Mouse (Mus musculus) thymus, adult 18-20 months (tissue): Measurements from ENCODE around the gene Slc16a6.
A peak's percentile ranks its signal among the peaks of the same experiment; 100 is the strongest.

Source experiments
- DNase-seq, 2 experiments: peaks; one replicate each; pipeline ENCODE4 v3.0.0; 2022; ENCODE audit warnings: mixed read lengths in 2 of 2

Gene Slc16a6

DNA sequence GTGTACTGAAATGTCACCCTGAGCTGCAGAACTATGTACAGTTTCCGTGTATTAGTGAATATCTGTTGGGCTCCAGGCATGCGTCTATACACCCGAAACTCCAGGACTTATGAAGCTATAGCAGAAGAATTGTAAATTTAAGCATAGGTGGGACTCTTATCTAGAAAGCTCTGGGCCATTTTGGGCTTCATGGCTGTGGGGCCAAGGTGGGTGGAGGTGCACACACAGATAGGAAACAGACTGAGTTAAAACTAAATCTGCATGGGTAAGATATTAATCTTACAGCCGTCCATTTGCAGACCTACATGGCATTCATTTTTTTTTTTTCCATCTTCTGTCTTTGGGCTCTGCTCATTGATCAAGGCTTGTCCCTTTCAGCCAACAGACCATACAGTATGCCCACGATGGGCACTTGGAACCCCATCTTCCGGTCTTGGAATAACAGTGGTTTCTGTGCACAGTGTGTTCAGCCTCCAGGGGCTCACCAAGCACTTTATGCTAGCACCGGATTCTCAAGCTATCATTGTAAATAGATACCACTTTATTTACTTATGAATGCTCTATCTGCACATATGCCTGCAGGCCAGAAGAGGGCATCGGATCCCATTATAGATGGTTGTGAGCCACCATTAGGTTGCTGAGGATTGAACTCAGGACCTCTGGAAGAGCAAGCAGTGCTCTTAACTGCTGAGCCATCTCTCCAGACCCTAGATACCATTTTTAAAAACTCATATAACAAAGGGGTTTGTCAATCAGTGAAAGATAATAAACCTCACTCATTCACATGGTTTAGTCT is 29.7 kb downstream of the Slc16a6 start:
- no peak for DNase-seq

DNA sequence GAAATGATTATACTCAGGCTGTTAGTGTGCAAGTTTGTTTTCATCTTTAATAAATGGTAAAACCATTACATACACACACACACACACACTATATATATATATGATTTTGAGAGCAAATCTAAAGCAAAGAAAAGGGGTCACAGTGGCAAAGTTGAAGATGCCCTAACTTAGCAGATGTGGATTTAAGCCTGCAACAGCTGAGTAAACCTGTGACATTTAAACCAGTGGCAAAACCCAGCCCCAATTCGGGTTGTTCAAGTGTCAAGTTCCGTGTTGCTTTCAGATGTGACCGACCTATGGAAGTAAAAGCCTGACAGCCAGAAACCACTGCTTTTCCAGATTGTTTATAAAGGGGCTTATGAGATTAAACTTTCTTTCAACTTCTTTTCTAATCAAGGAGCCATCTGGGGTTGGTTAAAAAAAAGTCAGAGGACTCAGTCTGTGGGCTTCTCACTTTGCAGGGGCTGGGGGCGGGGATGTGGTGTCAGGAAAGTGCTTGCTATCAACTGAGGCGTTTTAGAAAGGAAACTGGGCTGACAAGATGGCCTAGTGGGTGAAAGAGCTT is 31.1 kb downstream of the Slc16a6 start:
- no peak for DNase-seq

DNA sequence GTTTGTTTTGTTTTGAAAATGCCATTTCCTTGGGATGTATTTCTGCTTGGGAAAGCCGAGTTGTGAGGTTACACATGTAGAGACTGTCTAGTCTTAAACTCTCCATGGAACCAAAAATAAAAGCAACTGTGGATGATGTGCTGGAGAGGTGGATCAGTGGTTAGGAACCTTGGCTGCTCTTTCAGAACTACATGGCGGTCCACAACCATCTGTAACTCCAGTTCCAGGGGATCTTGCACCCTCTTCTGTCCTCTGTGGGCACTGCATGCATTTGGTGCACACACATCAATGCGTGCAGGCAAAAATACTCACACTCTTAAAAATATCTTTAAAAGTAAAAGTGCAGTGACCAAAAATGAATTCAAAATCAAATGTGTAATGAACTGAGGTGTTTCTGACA is 32.3 kb downstream of the Slc16a6 start:
- DNase-seq = no peak

DNA sequence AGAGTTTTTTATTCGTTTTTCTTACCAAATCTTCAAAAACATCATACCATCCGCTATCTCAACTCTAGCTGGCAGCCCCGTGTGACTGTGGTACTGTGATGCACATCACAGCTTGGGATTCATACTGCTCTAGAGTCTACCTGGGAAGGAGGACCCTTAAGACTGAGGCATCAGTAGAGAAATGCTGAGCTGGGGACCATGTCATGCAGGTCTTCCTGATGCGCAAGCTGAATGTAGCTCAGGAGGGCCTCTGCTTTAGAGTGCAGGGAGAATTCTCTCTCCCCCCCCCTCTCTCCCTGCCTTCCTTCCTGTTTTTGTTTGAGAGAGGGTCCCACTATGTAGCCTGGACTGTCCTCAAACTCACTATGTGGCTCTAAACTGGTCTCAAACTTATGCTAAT is 32.8 kb downstream of the Slc16a6 start:
- DNase-seq = no peak

DNA sequence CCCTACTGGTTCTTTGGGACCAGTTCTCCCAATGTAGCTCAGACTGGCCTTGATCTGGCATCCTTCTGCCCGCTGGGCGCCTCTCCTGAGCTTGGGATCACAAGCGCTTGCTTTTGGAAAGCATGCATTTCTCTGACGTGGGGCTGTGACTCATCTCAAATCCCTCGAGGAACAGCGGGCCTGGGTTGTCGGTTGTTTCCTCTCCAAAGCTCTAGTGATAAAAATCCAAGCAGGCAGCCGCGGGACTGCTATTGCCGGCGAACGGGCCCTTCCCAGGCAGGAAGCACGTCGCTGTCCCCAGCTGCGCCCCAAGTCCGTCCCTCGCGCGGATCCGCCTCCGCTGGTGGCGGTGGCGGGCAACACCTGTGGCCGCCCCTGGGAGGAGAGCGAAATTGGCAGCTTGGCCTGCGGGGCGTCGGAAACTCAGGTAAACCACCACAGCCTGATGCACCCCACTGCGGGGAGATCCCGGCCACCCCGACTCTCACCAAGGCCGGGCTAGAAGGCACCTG is 33.5 kb downstream of the Slc16a6 start:
- peak; percentile 72 to 79 for DNase-seq

DNA sequence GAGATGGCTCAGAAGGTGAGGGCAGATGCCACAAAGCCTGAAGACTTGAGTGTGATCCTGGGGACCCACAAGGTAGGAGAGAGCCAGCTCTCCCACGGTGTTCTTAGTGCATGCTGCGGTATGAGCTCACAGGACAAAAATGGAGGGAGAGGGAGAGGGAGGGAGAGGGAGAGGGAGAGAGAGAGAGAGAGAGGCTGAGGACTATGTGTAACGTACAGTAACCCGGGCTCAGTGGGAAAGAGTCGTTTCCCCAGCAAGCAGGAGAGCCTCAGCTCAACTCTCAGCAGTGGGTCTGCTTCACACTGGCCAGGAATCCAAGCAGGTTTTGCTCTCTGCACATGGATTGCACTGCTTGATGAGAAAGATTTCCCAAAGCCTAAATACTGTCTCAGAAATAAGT is 34.2 kb downstream of the Slc16a6 start:
- DNase-seq = no peak

DNA sequence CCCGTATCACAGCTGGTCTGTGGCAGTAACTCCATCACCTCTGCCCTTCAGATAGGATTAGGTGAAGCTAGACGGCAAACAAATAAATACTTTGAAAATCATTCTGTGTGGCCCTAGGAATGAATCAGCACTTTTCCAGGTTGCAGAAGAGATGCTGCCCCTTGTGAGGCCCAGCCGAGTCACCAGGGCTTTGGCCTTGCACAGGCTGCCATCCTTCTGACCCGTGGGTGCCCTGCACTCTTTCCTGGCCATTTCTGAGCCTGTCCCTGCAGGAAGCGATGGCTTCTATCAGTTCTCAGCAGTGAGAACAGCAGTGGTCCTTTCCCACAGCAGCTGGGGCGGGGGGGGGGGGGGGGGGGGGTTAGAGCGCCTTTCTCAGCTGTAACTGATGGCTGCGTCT is 36.5 kb downstream of the Slc16a6 start:
- DNase-seq = no peak

DNA sequence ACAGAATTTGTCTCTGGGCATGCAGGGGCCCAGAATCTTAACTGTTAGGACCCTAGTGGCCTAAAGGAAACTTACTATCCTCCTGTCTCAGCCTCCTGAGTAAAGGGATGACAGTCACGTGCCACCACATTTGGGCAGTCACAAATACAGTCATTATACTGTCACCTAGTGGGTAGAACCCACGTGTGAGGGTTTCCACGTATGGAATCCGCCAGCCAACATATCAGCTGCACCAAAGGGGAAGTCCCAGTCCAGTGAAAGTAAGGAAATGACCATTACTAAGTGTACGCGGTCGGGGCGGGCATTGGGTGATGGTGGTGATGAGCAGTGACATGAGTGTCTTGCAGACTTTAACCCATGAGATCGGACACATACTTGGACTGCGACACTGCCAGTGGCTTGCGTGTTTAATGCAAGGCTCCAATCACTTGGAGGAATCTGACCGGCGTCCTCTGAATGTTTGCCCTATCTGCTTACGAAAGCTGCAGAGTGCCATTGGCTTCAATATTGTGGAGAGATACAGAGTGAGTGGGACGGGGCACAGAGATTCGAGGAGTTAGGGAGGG is 39.1 kb downstream of the Slc16a6 start:
- no peak for DNase-seq

DNA sequence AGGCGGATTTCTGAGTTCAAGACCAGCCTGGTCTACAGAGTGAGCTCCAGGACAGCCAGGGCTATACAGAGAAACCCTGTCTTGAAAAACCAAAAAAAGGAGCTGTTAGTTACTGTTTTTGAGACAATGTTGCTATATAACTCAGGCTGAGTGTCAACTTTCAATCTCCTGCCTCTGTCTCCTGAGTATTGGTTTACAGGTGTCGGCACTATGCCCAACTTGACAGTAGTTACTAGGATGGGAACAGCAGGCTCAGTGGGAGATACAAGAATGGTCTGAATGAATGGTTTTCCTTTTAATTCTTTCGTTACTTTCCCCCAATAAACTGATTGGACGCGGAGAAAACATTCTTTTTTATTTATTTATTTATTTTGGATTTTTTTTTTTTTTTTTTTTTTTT is 46.0 kb downstream of the Slc16a6 start:
- DNase-seq = no peak

DNA sequence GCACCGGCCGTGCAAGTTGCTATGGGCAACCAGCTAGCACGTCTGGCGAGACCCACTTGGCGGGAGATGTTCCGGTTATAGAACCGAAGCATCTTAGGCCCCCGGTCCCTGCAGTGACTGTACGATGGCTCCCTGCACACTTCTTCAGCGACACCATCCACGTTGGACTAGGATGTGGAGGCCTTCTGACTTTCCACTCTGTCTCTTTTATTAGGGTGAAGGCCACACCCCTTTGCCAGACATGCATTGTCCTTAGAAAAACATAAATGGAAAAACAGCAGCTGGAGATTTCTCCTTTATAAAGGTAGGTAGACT is 47.2 kb downstream of the Slc16a6 start:
- no peak for DNase-seq

DNA sequence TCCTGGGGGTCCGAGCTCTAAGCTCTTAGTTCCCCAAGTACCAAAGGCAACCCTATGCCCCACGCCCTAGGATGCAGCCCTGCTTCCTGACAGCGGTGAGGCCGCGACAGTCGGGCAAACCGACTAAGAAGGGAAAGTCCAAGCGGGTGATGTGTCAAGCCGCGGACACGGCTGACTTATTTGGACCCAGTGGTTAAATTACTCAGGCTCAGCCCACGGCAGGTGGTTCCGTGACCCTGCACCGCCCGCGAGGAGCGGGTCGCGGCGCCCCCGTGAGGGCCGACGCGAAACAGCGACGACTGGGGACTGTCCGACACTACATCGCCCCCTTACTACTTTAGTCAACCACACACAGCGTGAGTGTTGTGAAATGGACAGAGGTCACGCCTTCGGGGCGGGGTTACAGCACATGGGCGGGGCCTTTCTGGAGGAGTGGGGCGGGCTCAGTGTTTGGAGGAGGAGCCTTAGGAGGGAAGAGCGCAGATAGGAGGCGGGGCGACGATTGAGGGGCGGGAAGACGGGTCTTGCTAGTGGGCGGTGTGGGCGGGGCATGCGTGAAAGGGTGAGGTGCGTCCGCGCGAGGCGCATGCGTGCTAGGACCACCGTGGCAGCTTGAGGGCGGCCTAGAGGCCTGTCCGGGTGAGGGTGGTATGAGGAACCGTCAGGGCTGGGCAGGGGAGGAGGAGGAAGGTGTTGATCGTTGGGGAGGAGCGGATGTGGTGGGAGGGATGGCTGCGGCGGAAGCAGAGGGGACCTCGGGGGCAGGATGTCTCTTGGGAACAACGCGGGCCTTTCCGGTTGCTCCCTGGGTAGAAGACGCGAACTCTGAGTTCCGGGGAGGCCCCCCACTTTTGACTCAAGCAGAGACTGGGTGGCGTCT is 47.8 kb downstream of the Slc16a6 start, which contains the start of gene Amz2:
TSS of gene Amz2 (plus strand) at position 555 of the 880 bp plus-strand sequence.
- DNase-seq = peak; percentile 98

DNA sequence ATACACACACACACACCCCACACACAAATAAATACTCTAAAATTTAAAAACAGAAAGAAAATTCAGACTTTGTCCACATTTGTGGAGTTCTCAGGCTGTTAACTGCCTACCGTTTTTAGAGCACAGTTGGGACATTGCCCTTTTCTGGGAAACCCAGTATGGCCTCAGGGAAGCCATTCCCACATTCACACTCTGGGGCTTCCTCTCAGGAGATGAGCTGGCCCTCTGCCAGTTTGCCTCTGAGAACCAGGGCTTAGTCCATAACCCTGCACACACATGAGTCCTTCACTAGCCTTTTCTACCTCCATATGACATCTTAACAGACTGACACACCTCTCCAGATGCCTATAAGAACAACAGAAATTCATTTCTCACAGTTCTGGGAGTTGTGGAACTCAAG is 50.1 kb downstream of the Slc16a6 start:
- DNase-seq = no peak

DNA sequence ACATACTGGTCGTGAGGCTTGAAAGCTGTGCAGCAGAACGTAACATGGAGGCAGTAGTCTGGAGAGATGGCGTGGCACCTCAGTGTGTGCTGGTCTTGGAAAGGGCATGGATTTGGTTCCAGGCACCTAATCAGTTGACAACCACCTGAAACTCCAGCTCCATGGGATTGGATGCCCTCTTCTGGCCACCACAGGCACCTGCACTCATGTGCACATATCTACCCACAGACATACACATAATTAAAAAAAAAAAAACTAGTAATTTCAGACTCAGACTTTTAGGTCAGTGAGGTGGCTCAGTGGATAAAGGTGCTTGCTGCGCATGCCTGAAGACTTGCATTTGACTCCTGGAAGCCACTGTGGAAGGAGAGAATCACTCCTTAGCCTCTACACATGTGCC is 51.1 kb downstream of the Slc16a6 start:
- no peak for DNase-seq

DNA sequence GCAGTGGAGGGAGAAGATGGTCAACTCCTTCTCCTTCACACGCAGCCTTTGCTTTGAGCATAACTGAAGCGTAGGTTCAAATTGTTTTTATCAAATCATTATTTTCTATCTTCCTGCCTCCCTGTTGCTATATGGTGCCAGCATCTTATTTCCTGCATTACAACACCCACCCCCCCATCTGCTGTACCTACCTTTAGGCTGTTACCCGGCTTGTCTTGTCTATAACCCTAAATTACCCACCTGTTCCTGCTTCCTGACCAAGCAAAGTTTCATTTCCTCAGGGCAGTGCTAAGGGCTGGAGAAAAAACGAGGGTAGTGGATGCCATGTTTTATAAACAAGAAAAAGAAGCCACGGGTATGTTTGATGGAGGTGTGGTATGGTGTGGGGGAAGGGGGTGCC is 52.2 kb downstream of the Slc16a6 start:
- no peak for DNase-seq

DNA sequence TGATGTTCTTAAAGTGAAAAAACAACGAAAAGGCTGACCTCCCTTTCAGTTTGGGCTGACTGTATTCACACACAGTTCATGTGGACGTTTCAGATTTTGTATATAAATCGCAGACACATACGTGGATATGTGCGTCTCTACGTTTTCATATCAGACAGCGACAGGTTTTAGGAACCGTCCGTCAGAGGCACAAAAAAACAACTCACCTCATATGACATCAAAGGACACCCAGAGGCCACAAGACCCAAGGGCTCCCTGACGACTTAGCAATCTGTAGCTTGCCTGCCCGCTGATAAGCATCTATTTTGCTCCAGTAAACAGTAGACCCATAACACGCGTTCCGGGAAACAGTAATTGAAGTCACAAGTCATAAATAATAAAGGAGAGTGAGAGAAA is 52.8 kb downstream of the Slc16a6 start:
- no peak for DNase-seq

DNA sequence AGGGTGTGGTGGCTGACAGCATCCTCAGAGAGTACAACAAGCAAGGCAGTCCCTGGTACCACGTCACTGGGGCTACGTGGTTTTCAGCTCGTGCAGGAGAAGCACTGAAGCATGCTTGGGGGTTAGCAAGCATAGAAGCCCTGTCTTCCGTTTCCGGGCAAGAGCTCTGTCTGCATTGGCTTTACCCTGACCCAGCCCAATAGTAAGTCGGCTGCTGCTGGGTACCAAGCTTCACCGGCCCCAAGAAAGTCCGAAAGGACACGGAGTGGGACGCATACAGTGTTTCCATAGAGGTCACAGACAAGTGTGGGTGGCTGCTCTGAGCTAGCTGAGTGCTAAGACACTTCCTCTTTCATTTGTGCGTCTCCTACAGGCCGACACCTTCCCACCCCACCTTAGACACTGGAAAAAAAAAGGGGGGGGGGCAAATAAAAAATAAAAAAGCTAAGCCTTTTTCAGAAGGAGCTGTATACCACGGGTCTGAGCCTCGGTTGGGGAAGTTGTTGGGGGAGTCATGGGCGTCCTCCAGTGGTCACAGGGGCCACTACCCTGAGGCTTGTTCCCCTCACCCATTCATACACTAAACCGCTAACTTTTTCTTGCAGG is 53.3 kb downstream of the Slc16a6 start:
- peak; percentile 60 to 79 for DNase-seq

DNA sequence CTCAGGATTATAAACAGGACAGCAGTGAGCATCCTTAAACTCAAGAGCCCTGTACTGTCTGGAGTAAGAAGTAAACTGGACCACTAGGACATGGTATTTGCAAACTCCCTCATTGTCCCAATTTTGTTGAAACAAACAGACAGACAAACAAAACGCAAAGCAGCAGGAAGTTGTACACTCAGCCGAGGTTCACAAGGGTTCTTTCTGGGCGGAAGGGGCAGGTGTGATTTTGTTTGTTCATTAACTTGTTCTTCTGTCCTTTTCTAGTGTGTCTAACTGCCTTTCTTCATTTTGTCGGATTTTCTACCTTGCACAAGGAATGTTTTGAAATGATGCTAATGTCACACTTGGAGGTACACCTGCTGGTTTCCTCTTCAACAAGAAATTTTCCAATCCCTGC is 53.9 kb downstream of the Slc16a6 start:
- DNase-seq = no peak

DNA sequence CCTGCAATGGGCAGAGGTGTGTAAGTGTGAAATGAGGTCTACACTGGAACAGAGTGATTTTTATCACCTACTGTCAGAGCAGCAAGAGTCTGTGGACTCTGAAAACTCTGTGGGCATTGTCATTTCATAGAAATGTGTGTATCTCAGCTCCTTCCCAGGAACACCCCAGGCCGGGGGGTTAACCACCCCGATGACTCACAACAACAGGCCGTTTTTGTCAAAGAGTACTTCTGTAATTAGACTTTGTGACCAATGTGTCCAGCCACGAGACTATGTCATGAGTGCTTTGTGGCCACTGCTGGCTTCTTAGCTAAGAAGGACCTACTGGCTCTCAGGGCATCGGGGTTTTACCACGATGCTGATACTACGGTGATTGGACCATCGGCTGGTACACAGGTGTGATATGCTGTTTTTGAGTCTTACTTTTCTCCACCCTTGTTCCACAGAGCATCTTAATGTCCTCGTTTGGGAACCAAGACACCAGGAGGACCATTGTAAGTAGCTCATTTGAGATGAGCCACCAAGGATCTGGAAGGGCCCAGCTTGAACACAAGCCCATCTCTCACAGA is 55.8 kb downstream of the Slc16a6 start:
- DNase-seq = no peak

DNA sequence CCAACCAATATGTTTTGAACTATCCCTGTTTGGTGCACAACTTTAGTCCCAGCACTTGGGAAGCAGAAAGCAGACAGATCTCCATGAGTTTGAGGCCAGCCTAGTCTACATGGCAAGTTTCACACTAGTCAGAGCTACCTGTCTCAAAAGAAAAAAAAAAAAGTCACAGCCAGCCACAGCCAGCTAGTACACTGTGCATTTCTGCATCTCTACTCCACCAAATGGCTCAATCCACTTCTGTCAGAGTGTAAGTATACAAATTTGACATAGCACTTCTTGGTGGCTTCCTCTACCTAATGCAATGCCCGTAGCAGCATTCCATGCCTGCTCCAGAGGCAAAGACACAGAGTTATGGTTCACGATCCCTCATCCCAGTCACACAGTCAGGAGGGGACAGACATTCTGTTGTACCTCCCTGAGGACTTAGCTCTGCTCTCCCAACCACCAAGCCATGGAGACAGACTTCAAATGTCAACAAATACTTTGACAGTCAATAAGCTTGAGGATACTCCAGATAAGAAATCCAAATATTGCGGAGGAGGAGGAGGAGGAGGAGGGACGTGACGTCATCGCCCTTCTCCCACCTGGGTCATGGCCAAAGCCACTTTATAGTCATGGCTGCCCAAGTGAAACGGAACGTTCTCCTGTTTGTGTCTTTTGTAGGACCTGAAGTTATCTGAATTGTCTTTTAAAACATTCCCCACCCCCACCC is 56.5 kb downstream of the Slc16a6 start:
- no peak for DNase-seq

DNA sequence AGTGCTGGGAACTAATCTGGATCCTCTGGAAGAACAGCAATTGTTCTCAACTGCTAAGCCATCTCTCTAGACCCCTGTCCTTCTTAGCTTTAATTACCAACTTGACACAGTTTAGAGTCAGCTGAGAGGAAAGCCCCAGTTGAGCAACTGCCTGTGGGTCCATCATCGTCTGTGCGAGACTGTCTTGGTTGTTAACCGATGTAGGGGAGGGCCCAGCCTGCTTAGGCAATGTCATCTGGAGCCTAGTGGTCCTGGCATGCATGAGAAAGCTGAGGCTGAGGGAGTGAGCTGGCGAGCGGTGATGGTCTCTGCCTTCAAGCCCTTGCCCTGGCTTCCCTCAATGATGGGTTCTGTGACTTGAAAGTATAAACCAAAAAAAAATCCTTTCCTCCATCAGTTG is 58.6 kb downstream of the Slc16a6 start:
- DNase-seq = no peak

DNA sequence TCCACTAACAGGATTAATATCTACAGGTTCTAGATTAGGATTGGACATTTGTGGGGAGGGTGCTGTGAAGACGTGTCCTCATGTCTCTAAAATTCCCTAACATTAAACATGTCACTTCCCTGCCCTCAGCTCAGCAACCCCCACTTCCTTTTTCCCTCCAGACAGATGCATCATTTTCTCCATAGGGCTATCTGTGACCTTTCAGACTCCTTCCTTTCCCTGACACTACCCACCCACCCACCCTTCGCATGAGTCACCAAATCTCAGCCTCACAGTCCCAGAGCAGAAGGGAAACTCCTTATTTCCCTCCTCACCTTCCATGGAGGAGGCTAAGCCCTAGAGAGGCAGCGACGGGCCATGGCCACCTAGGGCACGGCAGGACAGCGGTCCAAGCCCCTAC is 59.8 kb downstream of the Slc16a6 start, which contains the start of gene 9930022D16Rik:
TSS of gene 9930022D16Rik (plus strand) at position 301 of the 400 bp plus-strand sequence.
- no peak for DNase-seq
